Mouse (Mus musculus) heart, postnatal 0 days (tissue): ENCODE results near the gene Ntpcr. TPM values are rescaled to one million over a fixed set of nuclear protein-coding genes. Genes with fewer than 3 reads are reported as not detected.

Experiments used
- ATAC-seq: fragments of 200-750 bp; cut with Nextera tagmentation; 2 replicates; pipeline ENCODE4 v1.8.0; 2017; ENCODE audit warnings: low read depth, moderate number of reproducible peaks, moderate library complexity; ENCODE audit not compliant: insufficient read depth
- DNase-seq: peaks from one replicate; pipeline ENCODE4 v3.0.0-alpha.2; 2016; ENCODE audit warnings: low spot score
- H3K27ac ChIP-seq: fragments of 300-500 bp; sonication (generic); 2 replicates; pipeline ENCODE4 v1.5.1; 2014; ENCODE audit warnings: low read depth, mild to moderate bottlenecking
- H3K27me3 ChIP-seq: fragments of 300-500 bp; sonication (generic); 2 replicates; pipeline ENCODE4 v1.6.1; 2014; ENCODE audit warnings: low read length, mixed read lengths; ENCODE audit not compliant: control insufficient read depth, insufficient read depth
- H3K36me3 ChIP-seq: fragments of 300-500 bp; sonication (generic); replicated peaks from 2 replicates; pipeline ENCODE4 v1.6.1; 2014; ENCODE audit warnings: low read length, mixed read lengths; ENCODE audit not compliant: control insufficient read depth, insufficient read depth
- H3K4me1 ChIP-seq: fragments of 300-500 bp; sonication (generic); 2 replicates; pipeline ENCODE4 v1.6.1; 2014; ENCODE audit warnings: antibody characterized with exemption; ENCODE audit not compliant: control insufficient read depth, insufficient read depth
- H3K4me2 ChIP-seq: fragments of 300-500 bp; sonication (generic); 2 replicates; pipeline ENCODE4 v1.6.1; 2014; ENCODE audit warnings: low read depth, mild to moderate bottlenecking, low read length, moderate library complexity
- H3K4me3 ChIP-seq: fragments of 300-500 bp; sonication (generic); 2 replicates; pipeline ENCODE4 v1.5.1; 2014; ENCODE audit warnings: low read depth, low read length
- H3K9ac ChIP-seq: fragments of 300-500 bp; sonication (generic); replicated peaks from 2 replicates; pipeline ENCODE4 v1.6.1; 2014; ENCODE audit warnings: low read depth, low read length, mixed read lengths
- H3K9me3 ChIP-seq: fragments of 300-500 bp; sonication (generic); replicated peaks from 2 replicates; pipeline ENCODE4 v1.6.1; 2016; ENCODE audit warnings: low read length; ENCODE audit not compliant: control insufficient read depth
- CTCF ChIP-seq: IDR thresholded peaks from 2 replicates; pipeline ENCODE4 v1.5.1; 2016; ENCODE audit warnings: antibody characterized with exemption, control low read depth, low read depth
- EP300 ChIP-seq: IDR thresholded peaks from 2 replicates; pipeline ENCODE4 v1.6.1; 2016; ENCODE audit warnings: antibody characterized with exemption, low read depth
- WGBS: fragments of 180-500 bp; shearing (Covaris S2); extraction: QIAGEN DNeasy Blood & Tissue Kit; methylation state at CpG from one replicate; pipeline ENCODE4 v1.1.7; 2014; 5-methylcytosine and 5-hydroxymethylcytosine counted together
- polyA plus RNA-seq: library from polyadenylated mRNA; unstranded; fragments of >200 nt; fragmentation: Nextera tagmentation; extraction: Ambion mirVana; gene quantifications from 2 replicates; pipeline ENCODE4 v1.2.1, GENCODE M21; 2015
- total RNA-seq: library from RNA; depleted of rRNA; stranded (reverse); fragments of >200 nt; gene quantifications from 2 replicates; pipeline ENCODE4 v1.2.3, GENCODE M21; 2014; ENCODE audit warnings: low replicate concordance; rRNA removed

Gene Ntpcr
- total RNA-seq (30.6 and 35.1 TPM in 2 replicates), polyA plus RNA-seq (34.7 and 39.3 TPM in 2 replicates)

- H3K9ac ChIP-seq, result no peak within 1 kb of the TSS
- H3K36me3 ChIP-seq, result no peaks in the 10 kb centered on the region
- no peak within 1 kb of the TSS for H3K4me3 ChIP-seq
- WGBS, result 79% methylated on average over 7 of the region's 7 CpGs
- no peak within 1 kb of the TSS for H3K27ac ChIP-seq
- no peaks in the 10 kb centered on the region for H3K9me3 ChIP-seq
- DNase-seq, result no peak
- TF ChIP-seq CTCF (no peak), EP300 (no peak)
- peaks cover 4% of the 10 kb centered on the region; the same call in 1 of the 2 replicates for H3K4me1 ChIP-seq
- H3K4me2 ChIP-seq, result no peak within 1 kb of the TSS
- H3K27me3 ChIP-seq, result no peaks in the 10 kb centered on the region
- no peak for ATAC-seq
These were observed at the start of gene Ntpcr for GRCm38 (mm10) chr8:125729746-125730145. Gene Ntpcr (plus strand): TSS chr8:125729963.

GRCm38 (mm10) chr8:125680851-125681408 is 48.8 kb upstream of the Ntpcr start:
- no peaks in the 10 kb centered on the region for H3K36me3 ChIP-seq
- no peaks in the 10 kb centered on the region for H3K27me3 ChIP-seq
- 47% methylated on average over 8 of the region's 8 CpGs for WGBS
- H3K4me1 ChIP-seq, result peaks cover 8% of the 10 kb centered on the region
- no peak overlapping the region for H3K9ac ChIP-seq
- ATAC-seq (no peak), DNase-seq (no peak)
- no peak overlapping the region for H3K27ac ChIP-seq
- no peak for TF ChIP-seq EP300
- no peak for TF ChIP-seq CTCF
- no peaks in the 10 kb centered on the region for H3K9me3 ChIP-seq
- no peak overlapping the region for H3K4me3 ChIP-seq
- no peak overlapping the region for H3K4me2 ChIP-seq

GRCm38 (mm10) chr8:125685216-125685760 is 44.5 kb upstream of the Ntpcr start:
- ATAC-seq (no peak), DNase-seq (no peak)
- Histone ChIP-seq H3K27me3 (no peaks in the 10 kb centered on the region), H3K27ac (no peak overlapping the region), H3K4me1 (peaks cover 16% of the 10 kb centered on the region), H3K4me2 (no peak overlapping the region), H3K36me3 (no peaks in the 10 kb centered on the region), H3K9me3 (no peaks in the 10 kb centered on the region), H3K9ac (no peak overlapping the region), H3K4me3 (no peak overlapping the region)
- TF ChIP-seq EP300, result no peak
- TF ChIP-seq CTCF, result no peak
- WGBS, result 59% methylated on average over 6 of the region's 6 CpGs

- Histone ChIP-seq H3K9me3 (no peaks in the 10 kb centered on the region), H3K27ac (no peak overlapping the region), H3K9ac (no peak overlapping the region), H3K4me2 (no peak overlapping the region), H3K27me3 (no peaks in the 10 kb centered on the region), H3K36me3 (no peaks in the 10 kb centered on the region), H3K4me1 (peaks cover 16% of the 10 kb centered on the region), H3K4me3 (no peak overlapping the region)
- ATAC-seq, result no peak
- TF ChIP-seq CTCF (no peak), EP300 (no peak)
- WGBS, result 50% methylated on average over 9 of the region's 9 CpGs
- no peak for DNase-seq
These were observed 43.4 kb upstream of the Ntpcr start for GRCm38 (mm10) chr8:125686221-125686865.

GRCm38 (mm10) chr8:125690166-125690915 is 39.4 kb upstream of the Ntpcr start:
- WGBS, result 70% methylated on average over 15 of the region's 15 CpGs

More at GRCm38 (mm10) chr8:125690166-125690915, 39.4 kb upstream of the Ntpcr start:
- DNase-seq (no peak), ATAC-seq (no peak)
- H3K4me1 ChIP-seq, result peaks cover 14% of the 10 kb centered on the region
- H3K27me3 ChIP-seq, result no peaks in the 10 kb centered on the region
- TF ChIP-seq EP300 (no peak), CTCF (no peak)
- H3K27ac ChIP-seq, result no peak overlapping the region
- no peaks in the 10 kb centered on the region for H3K36me3 ChIP-seq
- H3K9ac ChIP-seq, result no peak overlapping the region
- H3K4me2 ChIP-seq, result no peak overlapping the region
- no peaks in the 10 kb centered on the region for H3K9me3 ChIP-seq
- no peak overlapping the region for H3K4me3 ChIP-seq
